Mouse (Mus musculus) midbrain, embryonic 10.5 days (tissue): ENCODE measurements at regions not wholly inside any gene's neighbourhood (a gene's known extent, or its start where the extent isn't known, plus 50 kb on each side); places are given as distances from the start of the nearest gene placed in this dataset.
A peak's percentile ranks its signal among the peaks of the same experiment; 100 is the strongest.

Experiments
- DNase-seq: peaks from one replicate; pipeline ENCODE4 v3.0.0-alpha.2; 2017; ENCODE audit warnings: low spot score
- H3K27ac ChIP-seq: fragments of 300-500 bp; sonication (generic); replicated peaks from 2 replicates; pipeline ENCODE4 v1.5.1; 2016; ENCODE audit warnings: mild to moderate bottlenecking
- H3K27me3 ChIP-seq: fragments of 300-500 bp; sonication (generic); 2 replicates; pipeline ENCODE4 v1.6.1; 2016; ENCODE audit warnings: low read depth, mild to moderate bottlenecking; ENCODE audit not compliant: poor library complexity, severe bottlenecking
- H3K36me3 ChIP-seq: fragments of 300-500 bp; sonication (generic); 2 replicates; pipeline ENCODE4 v1.6.1; 2016; ENCODE audit warnings: mild to moderate bottlenecking, moderate library complexity
- H3K4me1 ChIP-seq: fragments of 300-500 bp; sonication (generic); 2 replicates; pipeline ENCODE4 v1.6.1; 2016
- H3K4me3 ChIP-seq: fragments of 300-500 bp; sonication (generic); 2 replicates; pipeline ENCODE4 v1.5.1; 2016; ENCODE audit warnings: mild to moderate bottlenecking, moderate library complexity
- H3K9me3 ChIP-seq: fragments of 300-500 bp; sonication (generic); replicated peaks from 2 replicates; pipeline ENCODE4 v1.6.1; 2016; ENCODE audit warnings: mild to moderate bottlenecking
- WGBS: fragments of 180-500 bp; shearing (Covaris S2); methylation state at CpG from one replicate; pipeline ENCODE4 v1.1.7; 2016; 5-methylcytosine and 5-hydroxymethylcytosine counted together

DNA sequence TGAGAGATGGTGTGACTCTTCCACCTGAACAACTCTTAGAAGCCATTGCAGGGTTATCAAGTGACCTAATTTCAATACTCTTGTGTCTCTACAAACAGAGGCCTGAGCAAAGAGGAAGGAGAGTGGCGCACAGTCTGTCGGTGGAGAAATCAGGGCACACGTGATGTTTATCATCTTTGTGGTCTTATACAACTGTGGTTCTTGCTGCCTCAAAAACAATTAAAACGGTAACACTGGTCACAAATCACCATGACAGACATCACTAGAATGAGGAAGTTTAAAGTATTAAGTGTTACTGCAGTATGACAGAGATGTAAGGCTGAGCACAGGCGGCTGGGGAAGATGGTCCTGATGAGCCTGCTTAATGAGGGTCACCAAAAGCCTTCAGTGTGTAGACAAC, 73.6 kb downstream of the Sdc1 start:
- Histone ChIP-seq H3K27me3 (no peaks in the 10 kb centered on the region), H3K27ac (no peak overlapping the region), H3K36me3 (no peaks in the 10 kb centered on the region), H3K9me3 (no peaks in the 10 kb centered on the region), H3K4me1 (peaks cover 15% of the 10 kb centered on the region), H3K4me3 (no peak overlapping the region)
- DNase-seq: no peak
- 91% methylated on average over 5 of the region's 5 CpGs for WGBS

GRCm38 (mm10) chr12:8845443-8845842, 74.3 kb downstream of the Sdc1 start:
- Histone ChIP-seq H3K9me3 (no peaks in the 10 kb centered on the region), H3K27ac (no peak overlapping the region), H3K4me3 (no peak overlapping the region), H3K27me3 (no peaks in the 10 kb centered on the region), H3K4me1 (peaks cover 15% of the 10 kb centered on the region), H3K36me3 (no peaks in the 10 kb centered on the region)
- no peak for DNase-seq
- 94% methylated on average over 8 of the region's 8 CpGs for WGBS

DNA sequence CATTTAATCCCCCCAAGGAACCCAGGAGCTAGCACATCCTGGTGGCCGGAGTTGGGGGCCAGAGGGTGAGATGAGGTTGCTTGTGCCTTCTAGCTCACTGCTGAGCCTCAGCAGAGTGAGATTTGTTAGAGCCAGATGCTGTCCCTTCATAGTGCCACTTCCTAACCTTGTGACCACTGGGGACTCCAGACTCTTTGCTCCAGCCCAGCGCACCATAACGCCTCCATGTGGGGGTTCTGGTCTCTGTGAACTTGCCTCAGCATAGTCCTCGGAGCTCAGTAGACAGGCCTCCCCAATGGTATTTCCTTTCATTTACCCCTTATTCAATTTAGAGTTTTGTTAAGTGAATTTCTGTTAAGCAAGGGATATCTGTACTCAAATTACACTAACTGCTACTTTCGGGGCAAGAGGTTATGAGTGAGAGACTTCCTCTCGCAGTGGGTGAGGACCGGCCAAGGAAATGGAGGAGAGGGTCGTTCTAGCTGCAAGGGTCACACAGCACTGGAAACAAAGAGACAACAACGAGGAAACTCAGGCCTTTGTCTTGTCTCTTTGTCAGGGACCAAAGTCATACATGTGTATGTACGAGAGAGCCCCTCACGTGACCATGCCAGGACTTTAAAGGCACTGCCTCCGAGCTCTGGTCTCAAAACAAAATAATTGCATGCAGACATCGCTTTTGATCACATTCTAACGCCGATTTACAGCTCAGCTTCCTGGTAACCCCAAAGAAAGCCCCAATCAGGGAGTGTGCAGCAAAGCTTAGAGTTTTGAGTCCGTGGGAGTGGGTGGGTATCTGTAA, 74.8 kb upstream of the Laptm4a start:
- Histone ChIP-seq H3K36me3 (no peaks in the 10 kb centered on the region), H3K9me3 (no peaks in the 10 kb centered on the region), H3K4me3 (no peak overlapping the region), H3K4me1 (peaks cover 15% of the 10 kb centered on the region), H3K27me3 (no peaks in the 10 kb centered on the region), H3K27ac (peak overlapping the region; percentile 64)
- WGBS: 69% methylated on average over 16 of the region's 16 CpGs
- DNase-seq: no peak

- 74% methylated on average over 10 of the region's 10 CpGs for WGBS
- H3K27me3 ChIP-seq: no peaks in the 10 kb centered on the region
- H3K27ac ChIP-seq: peak overlapping the region; percentile 64; the same call in 1 of the 2 replicates
- H3K9me3 ChIP-seq: no peaks in the 10 kb centered on the region
- H3K4me1 ChIP-seq: peaks cover 15% of the 10 kb centered on the region
- no peaks in the 10 kb centered on the region for H3K36me3 ChIP-seq
- no peak overlapping the region for H3K4me3 ChIP-seq
- DNase-seq: no peak
Measured at GRCm38 (mm10) chr12:8847227-8847857, 74.1 kb upstream of the Laptm4a start.

GRCm38 (mm10) chr12:8847858-8848383, 73.5 kb upstream of the Laptm4a start:
- no peaks in the 10 kb centered on the region for H3K9me3 ChIP-seq
- no peak overlapping the region for H3K4me3 ChIP-seq
- H3K36me3 ChIP-seq: no peaks in the 10 kb centered on the region
- H3K4me1 ChIP-seq: peaks cover 15% of the 10 kb centered on the region
- WGBS: 92% methylated on average over 8 of the region's 8 CpGs
- no peaks in the 10 kb centered on the region for H3K27me3 ChIP-seq
- H3K27ac ChIP-seq: no peak overlapping the region
- DNase-seq: no peak

GRCm38 (mm10) chr12:8853858-8854257, 67.6 kb upstream of the Laptm4a start:
- no peak for DNase-seq
- 84% methylated on average over 4 of the region's 4 CpGs for WGBS
- Histone ChIP-seq H3K27me3 (no peaks in the 10 kb centered on the region), H3K4me1 (no peaks in the 10 kb centered on the region), H3K4me3 (no peak overlapping the region), H3K27ac (no peak overlapping the region), H3K36me3 (no peaks in the 10 kb centered on the region), H3K9me3 (no peaks in the 10 kb centered on the region)

- Histone ChIP-seq H3K4me1 (no peaks in the 10 kb centered on the region), H3K27ac (no peak overlapping the region), H3K4me3 (no peak overlapping the region), H3K27me3 (no peaks in the 10 kb centered on the region), H3K36me3 (no peaks in the 10 kb centered on the region), H3K9me3 (no peaks in the 10 kb centered on the region)
- WGBS: 79% methylated on average over 4 of the region's 4 CpGs
- no peak for DNase-seq
Measured at GRCm38 (mm10) chr12:8854401-8854800, 67.1 kb upstream of the Laptm4a start.

DNA sequence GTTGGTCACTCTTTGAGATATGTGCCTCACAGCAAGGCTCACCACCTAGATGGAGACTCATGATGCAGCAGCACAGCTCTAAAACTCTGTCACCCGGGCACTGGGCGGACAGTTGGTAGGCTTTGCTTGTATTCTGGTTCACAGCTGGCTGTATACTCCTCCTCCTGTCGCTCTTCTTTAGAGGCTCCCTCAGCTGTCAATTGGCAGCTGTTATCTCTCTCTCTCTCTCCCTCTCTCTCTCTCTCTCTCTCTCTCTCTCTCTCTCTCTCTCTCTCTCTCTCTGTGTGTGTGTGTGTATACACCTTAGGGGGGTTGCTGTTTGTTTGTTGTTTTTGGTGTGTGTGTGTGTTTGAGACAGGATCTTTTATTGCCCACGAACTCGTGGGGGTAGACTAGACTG, 66.3 kb upstream of the Laptm4a start:
- no peaks in the 10 kb centered on the region for H3K4me1 ChIP-seq
- 72% methylated on average over 5 of the region's 5 CpGs for WGBS
- no peaks in the 10 kb centered on the region for H3K36me3 ChIP-seq

DNA sequence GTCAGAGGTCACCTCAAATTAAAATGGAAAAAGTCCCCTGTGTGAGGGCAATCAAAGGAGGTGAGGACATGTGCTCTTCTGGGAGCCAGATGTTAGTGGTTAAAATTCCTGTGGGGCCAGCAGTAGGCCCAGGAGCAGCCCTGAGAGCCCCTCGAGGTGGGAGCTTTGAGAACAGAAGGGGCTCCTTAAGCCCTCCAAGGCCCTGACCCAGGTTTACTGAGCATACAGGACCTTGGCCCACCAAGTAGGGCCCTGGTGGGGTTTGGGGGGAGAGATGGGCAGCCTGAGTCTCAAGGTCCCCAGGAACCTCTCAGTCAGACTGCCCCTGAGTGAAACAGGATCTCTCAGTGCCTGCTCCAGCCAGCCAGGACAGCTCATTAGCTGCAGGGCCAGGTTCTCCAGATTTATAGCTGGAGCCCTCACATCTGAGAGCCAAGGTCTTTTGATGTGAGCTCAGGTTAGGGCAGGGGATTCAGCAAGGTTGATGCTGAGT, 65.4 kb upstream of the Laptm4a start:
- H3K27me3 ChIP-seq: no peaks in the 10 kb centered on the region
- H3K36me3 ChIP-seq: no peaks in the 10 kb centered on the region
- no peak for DNase-seq
- no peaks in the 10 kb centered on the region for H3K4me1 ChIP-seq
- 47% methylated on average over 1 of the region's 1 CpGs for WGBS
- no peak overlapping the region for H3K4me3 ChIP-seq
- H3K9me3 ChIP-seq: no peaks in the 10 kb centered on the region
- 0 out of 2 replicates have a peak overlapping the region, but pooled peaks have one; percentile 2 for H3K27ac ChIP-seq

More for the DNA sequence above, 66.3 kb upstream of the Laptm4a start:
- no peak for DNase-seq
- Histone ChIP-seq H3K4me3 (no peak overlapping the region), H3K27me3 (no peaks in the 10 kb centered on the region), H3K27ac (no peak overlapping the region), H3K9me3 (no peaks in the 10 kb centered on the region)

DNA sequence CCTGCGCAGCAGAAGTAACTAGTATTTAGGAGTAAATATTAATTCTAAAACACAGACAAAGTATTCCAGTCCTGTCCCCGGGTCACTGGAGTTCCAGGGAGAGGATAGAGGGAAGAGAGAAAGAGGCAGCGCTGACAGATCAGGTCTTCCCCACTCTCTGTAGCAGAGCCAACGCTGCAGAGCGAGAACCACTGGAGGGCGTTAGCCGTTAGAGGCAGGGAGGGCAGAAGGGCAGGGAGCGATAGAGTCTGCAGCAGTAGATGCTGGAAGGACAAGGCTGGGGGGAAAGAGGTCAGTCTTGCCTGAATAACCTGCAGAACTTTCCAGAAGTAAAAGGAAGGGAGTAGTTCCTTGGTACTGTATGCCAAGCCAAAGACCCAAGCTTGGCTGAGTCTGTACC, 64.2 kb upstream of the Laptm4a start:
- Histone ChIP-seq H3K36me3 (no peaks in the 10 kb centered on the region), H3K4me1 (no peaks in the 10 kb centered on the region), H3K4me3 (no peak overlapping the region), H3K9me3 (no peaks in the 10 kb centered on the region), H3K27ac (no peak overlapping the region; the same call in 1 of the 2 replicates), H3K27me3 (no peaks in the 10 kb centered on the region)
- no peak for DNase-seq
- 44% methylated on average over 8 of the region's 8 CpGs for WGBS

GRCm38 (mm10) chr12:8858748-8859147, 62.7 kb upstream of the Laptm4a start:
- DNase-seq: no peak
- 88% methylated on average over 7 of the region's 7 CpGs for WGBS
- no peak overlapping the region for H3K27ac ChIP-seq

GRCm38 (mm10) chr12:8859588-8859987, 61.9 kb upstream of the Laptm4a start:
- no peak for DNase-seq
- H3K36me3 ChIP-seq: no peaks in the 10 kb centered on the region
- no peak overlapping the region for H3K27ac ChIP-seq
- WGBS: 73% methylated on average over 4 of the region's 4 CpGs
- no peaks in the 10 kb centered on the region for H3K27me3 ChIP-seq
- no peak overlapping the region for H3K4me3 ChIP-seq
- no peaks in the 10 kb centered on the region for H3K9me3 ChIP-seq
- no peaks in the 10 kb centered on the region for H3K4me1 ChIP-seq

More at GRCm38 (mm10) chr12:8858748-8859147, 62.7 kb upstream of the Laptm4a start:
- Histone ChIP-seq H3K4me3 (no peak overlapping the region), H3K9me3 (no peaks in the 10 kb centered on the region), H3K36me3 (no peaks in the 10 kb centered on the region), H3K4me1 (no peaks in the 10 kb centered on the region), H3K27me3 (no peaks in the 10 kb centered on the region)

DNA sequence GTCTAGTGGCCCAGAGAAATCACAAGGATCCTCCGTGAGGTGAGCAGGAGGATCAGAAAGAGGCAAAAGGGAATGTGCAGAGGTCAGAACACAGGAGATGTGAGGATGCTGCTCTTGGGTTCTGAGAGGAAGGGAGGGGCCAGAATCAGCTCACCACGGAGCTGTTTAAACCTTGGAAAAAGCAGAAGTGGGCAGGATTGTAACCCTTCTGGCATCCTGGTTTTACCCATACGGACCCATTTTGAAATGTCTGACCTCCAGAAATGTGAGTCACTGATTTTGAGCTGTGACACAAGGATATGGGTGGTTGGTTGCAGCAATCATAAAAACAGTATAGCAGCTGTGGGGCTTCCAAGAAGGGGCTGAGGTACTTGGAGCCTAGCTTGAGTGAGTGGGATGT, 56.6 kb upstream of the Laptm4a start:
- no peak for DNase-seq
- 69% methylated on average over 3 of the region's 3 CpGs for WGBS
- Histone ChIP-seq H3K4me1 (0 out of 2 replicates have a peak, but pooled peaks cover 5% of the 10 kb centered on the region), H3K27me3 (no peaks in the 10 kb centered on the region), H3K9me3 (no peaks in the 10 kb centered on the region), H3K36me3 (no peaks in the 10 kb centered on the region), H3K4me3 (no peak overlapping the region), H3K27ac (no peak overlapping the region)
